Mouse (Mus musculus): ENCODE measurements around the gene Avpi1.

Gene Avpi1

GRCm38 (mm10) chr19:42128787-42129508 is at the start of gene Avpi1:
Gene Avpi1 (minus strand): TSS chr19:42129059.
- DNase-seq, result peak; percentile 98 to 99

- DNase-seq, result no peak
Observed at GRCm38 (mm10) chr19:42177461-42177860, 48.6 kb upstream of the Avpi1 start.

- DNase-seq, result no peak
Observed at GRCm38 (mm10) chr19:42176841-42177240, 48.0 kb upstream of the Avpi1 start.

- peak; percentile 94 to 95 for DNase-seq
Observed at GRCm38 (mm10) chr19:42170025-42170969, 41.4 kb upstream of the Avpi1 start.

GRCm38 (mm10) chr19:42169322-42169975 is 40.6 kb upstream of the Avpi1 start:
- no peak for DNase-seq

- DNase-seq, result no peak
Observed at GRCm38 (mm10) chr19:42167489-42167888, 38.6 kb upstream of the Avpi1 start.

GRCm38 (mm10) chr19:42166766-42167165 is 37.9 kb upstream of the Avpi1 start:
- no peak for DNase-seq

GRCm38 (mm10) chr19:42166130-42166529 is 37.3 kb upstream of the Avpi1 start:
- peak; percentile 84 to 90 for DNase-seq

GRCm38 (mm10) chr19:42164188-42164587 is 35.3 kb upstream of the Avpi1 start:
- DNase-seq, result no peak

- no peak for DNase-seq
Observed at GRCm38 (mm10) chr19:42163764-42164163, 34.9 kb upstream of the Avpi1 start, which contains the start of gene Zfyve27. Gene Zfyve27 (plus strand): TSS chr19:42163951.

- DNase-seq, result no peak
Observed at GRCm38 (mm10) chr19:42158246-42159017, 29.6 kb upstream of the Avpi1 start.

GRCm38 (mm10) chr19:42157493-42158237 is 28.8 kb upstream of the Avpi1 start:
- DNase-seq, result no peak

GRCm38 (mm10) chr19:42151990-42152389 is 23.1 kb upstream of the Avpi1 start:
- peak; percentile 88 to 90 for DNase-seq

GRCm38 (mm10) chr19:42148569-42148860 is 19.7 kb upstream of the Avpi1 start:
- DNase-seq, result no peak

- DNase-seq, result peak; percentile 79 to 89
Observed at GRCm38 (mm10) chr19:42147769-42148568, 19.1 kb upstream of the Avpi1 start.

- peak; percentile 91 to 94 for DNase-seq
Observed at GRCm38 (mm10) chr19:42147170-42147768, 18.4 kb upstream of the Avpi1 start, which contains the start of gene Marveld1. Gene Marveld1 (plus strand): TSS chr19:42147400.

GRCm38 (mm10) chr19:42146276-42147010 is 17.6 kb upstream of the Avpi1 start:
- no peak for DNase-seq

GRCm38 (mm10) chr19:42145731-42146130 is 16.9 kb upstream of the Avpi1 start:
- no peak for DNase-seq

- peak; percentile 57 to 65 for DNase-seq
Observed at GRCm38 (mm10) chr19:42145210-42145609, 16.4 kb upstream of the Avpi1 start.
